Mouse (Mus musculus): Measurements from ENCODE around the gene Pdlim3. TPM values are rescaled to one million over a fixed set of nuclear protein-coding genes. Genes with fewer than 3 reads are reported as not detected.

Gene Pdlim3
- polyA plus RNA-seq, 1 experiment from 2014 or later = 24.1 TPM

Other genes starting within 250 kb of the Pdlim3 start
- 0.10 and 0.22 TPM in 2 replicates for gene Ccdc110, start 49.2 kb downstream of the Pdlim3 start, polyA plus RNA-seq (2015; fragmentation: Nextera tagmentation; extraction: Ambion mirVana)
- 6.9 and 7.3 TPM in 2 replicates for gene 1700029J07Rik, start 89.8 kb downstream of the Pdlim3 start, polyA plus RNA-seq (2015; fragmentation: Nextera tagmentation; extraction: Ambion mirVana)
- gene Ufsp2, start 90.1 kb downstream of the Pdlim3 start, polyA plus RNA-seq (2015; fragmentation: Nextera tagmentation; extraction: Ambion mirVana) = 62.4 and 63.5 TPM in 2 replicates
- gene Lrp2bp, start 113.8 kb downstream of the Pdlim3 start, polyA plus RNA-seq (2015; fragmentation: Nextera tagmentation; extraction: Ambion mirVana) = 0.49 and 1.1 TPM in 2 replicates
- gene Ankrd37, start 120.2 kb downstream of the Pdlim3 start, polyA plus RNA-seq (2015; fragmentation: Nextera tagmentation; extraction: Ambion mirVana) = 46.8 and 48.2 TPM in 2 replicates

All from midbrain, embryonic 16.5 days (tissue).